Mouse (Mus musculus): ENCODE measurements around the gene Alpk1.

- TF ChIP-seq POLR2A (IDR thresholded peaks at IDR 0.05; ENCODE audit: borderline replicate concordance, insufficient read depth, low read length), result no peak
- no peak for TF ChIP-seq CTCF (IDR thresholded peaks at IDR 0.05; ENCODE audit: borderline replicate concordance, insufficient read depth, low read depth, low read length)
Measured at GRCm38 (mm10) chr3:127628311-127629184, 151.8 kb downstream of the Alpk1 start.
